Mouse (Mus musculus): Measurements from ENCODE around the gene Itpr3. TPM values are rescaled to one million over a fixed set of nuclear protein-coding genes. Genes with fewer than 3 reads are reported as not detected.

Gene Itpr3
- polyA plus RNA-seq, 1 experiment from 2014 or later = 6.1 TPM

- Histone ChIP-seq H3K9me3 (ENCODE audit: control insufficient read depth, low read length) (no peaks in the 10 kb centered on the region), H3K27ac (ENCODE audit: low read length) (no peak overlapping the region), H3K27me3 (ENCODE audit: control insufficient read depth, insufficient read depth, low read depth, low read length) (no peaks in the 10 kb centered on the region), H3K4me2 (ENCODE audit: low read depth, low read length) (no peak overlapping the region), H3K4me1 (replicated peaks; ENCODE audit: control insufficient read depth, insufficient read depth, low read length) (peaks cover 11% of the 10 kb centered on the region), H3K36me3 (ENCODE audit: control insufficient read depth, insufficient read depth, low read length) (no peaks in the 10 kb centered on the region), H3K4me3 (ENCODE audit: low read length) (no peak overlapping the region), H3K9ac (ENCODE audit: low read length) (no peak overlapping the region)
- ATAC-seq (ENCODE audit: low read depth) = no peak
- WGBS = 84% methylated on average over 6 of the region's 6 CpGs
These were observed 11.9 kb upstream of the Itpr3 start for GRCm38 (mm10) chr17:27045164-27045563.

GRCm38 (mm10) chr17:27047762-27048444, 9.2 kb upstream of the Itpr3 start:
- no peak overlapping the region for H3K4me2 ChIP-seq (ENCODE audit: low read depth, low read length)
- H3K9me3 ChIP-seq (ENCODE audit: control insufficient read depth, low read length) = no peaks in the 10 kb centered on the region
- peak overlapping the region; percentile 52 for H3K9ac ChIP-seq (ENCODE audit: low read length)
- no peaks in the 10 kb centered on the region for H3K27me3 ChIP-seq (ENCODE audit: control insufficient read depth, insufficient read depth, low read depth, low read length)
- peaks cover 11% of the 10 kb centered on the region; the same call in 1 of the 2 replicates for H3K4me1 ChIP-seq (replicated peaks; ENCODE audit: control insufficient read depth, insufficient read depth, low read length)
- no peak for ATAC-seq (ENCODE audit: low read depth)
- no peaks in the 10 kb centered on the region for H3K36me3 ChIP-seq (ENCODE audit: control insufficient read depth, insufficient read depth, low read length)
- no peak overlapping the region for H3K4me3 ChIP-seq (ENCODE audit: low read length)
- H3K27ac ChIP-seq (ENCODE audit: low read length) = peak overlapping the region; percentile 61
- WGBS = 72% methylated on average over 14 of the region's 14 CpGs

- H3K4me1 ChIP-seq (replicated peaks; ENCODE audit: control insufficient read depth, insufficient read depth, low read length) = peaks cover 11% of the 10 kb centered on the region; the same call in 1 of the 2 replicates
- H3K9me3 ChIP-seq (ENCODE audit: control insufficient read depth, low read length) = no peaks in the 10 kb centered on the region
- 40% methylated on average over 14 of the region's 14 CpGs for WGBS
- no peaks in the 10 kb centered on the region for H3K36me3 ChIP-seq (ENCODE audit: control insufficient read depth, insufficient read depth, low read length)
- H3K27me3 ChIP-seq (ENCODE audit: control insufficient read depth, insufficient read depth, low read depth, low read length) = no peaks in the 10 kb centered on the region
- peak overlapping the region; percentile 61 for H3K27ac ChIP-seq (ENCODE audit: low read length)
- H3K9ac ChIP-seq (ENCODE audit: low read length) = peak overlapping the region; percentile 52
- no peak overlapping the region for H3K4me2 ChIP-seq (ENCODE audit: low read depth, low read length)
- ATAC-seq (ENCODE audit: low read depth) = peak; percentile 26; the same call in 1 of the 2 replicates
- no peak overlapping the region for H3K4me3 ChIP-seq (ENCODE audit: low read length)
These were observed 8.5 kb upstream of the Itpr3 start for GRCm38 (mm10) chr17:27048445-27049239.

- no peak for ATAC-seq (ENCODE audit: low read depth)
- Histone ChIP-seq H3K4me1 (replicated peaks; ENCODE audit: control insufficient read depth, insufficient read depth, low read length) (peaks cover 13% of the 10 kb centered on the region; the same call in 1 of the 2 replicates), H3K4me2 (ENCODE audit: low read depth, low read length) (no peak overlapping the region), H3K27me3 (ENCODE audit: control insufficient read depth, insufficient read depth, low read depth, low read length) (no peaks in the 10 kb centered on the region), H3K36me3 (ENCODE audit: control insufficient read depth, insufficient read depth, low read length) (no peaks in the 10 kb centered on the region), H3K9ac (ENCODE audit: low read length) (no peak overlapping the region), H3K4me3 (ENCODE audit: low read length) (no peak overlapping the region), H3K9me3 (ENCODE audit: control insufficient read depth, low read length) (no peaks in the 10 kb centered on the region), H3K27ac (ENCODE audit: low read length) (no peak overlapping the region)
- WGBS = 60% methylated on average over 5 of the region's 5 CpGs
These were observed 6.3 kb upstream of the Itpr3 start for GRCm38 (mm10) chr17:27050853-27051252.

GRCm38 (mm10) chr17:27051514-27051913, 5.6 kb upstream of the Itpr3 start:
- peak; percentile 24; the same call in 1 of the 2 replicates for ATAC-seq (ENCODE audit: low read depth)
- H3K9me3 ChIP-seq (ENCODE audit: control insufficient read depth, low read length) = no peaks in the 10 kb centered on the region
- no peaks in the 10 kb centered on the region for H3K36me3 ChIP-seq (ENCODE audit: control insufficient read depth, insufficient read depth, low read length)
- 23% methylated on average over 11 of the region's 11 CpGs for WGBS
- H3K9ac ChIP-seq (ENCODE audit: low read length) = no peak overlapping the region
- H3K27ac ChIP-seq (ENCODE audit: low read length) = no peak overlapping the region
- H3K4me3 ChIP-seq (ENCODE audit: low read length) = no peak overlapping the region
- no peaks in the 10 kb centered on the region for H3K27me3 ChIP-seq (ENCODE audit: control insufficient read depth, insufficient read depth, low read depth, low read length)
- peaks cover 14% of the 10 kb centered on the region; the same call in 1 of the 2 replicates for H3K4me1 ChIP-seq (replicated peaks; ENCODE audit: control insufficient read depth, insufficient read depth, low read length)
- peak overlapping the region; percentile 45 for H3K4me2 ChIP-seq (ENCODE audit: low read depth, low read length)

GRCm38 (mm10) chr17:27056170-27056569, 934 bp upstream of the Itpr3 start:
- peak; percentile 82 for ATAC-seq (ENCODE audit: low read depth)
- Histone ChIP-seq H3K36me3 (ENCODE audit: control insufficient read depth, insufficient read depth, low read length) (no peaks in the 10 kb centered on the region), H3K9ac (ENCODE audit: low read length) (peak overlapping the region; percentile 84), H3K4me1 (replicated peaks; ENCODE audit: control insufficient read depth, insufficient read depth, low read length) (peaks cover 32% of the 10 kb centered on the region), H3K4me3 (ENCODE audit: low read length) (peak overlapping the region; percentile 81), H3K27ac (ENCODE audit: low read length) (peak overlapping the region; percentile 98), H3K9me3 (ENCODE audit: control insufficient read depth, low read length) (no peaks in the 10 kb centered on the region), H3K27me3 (ENCODE audit: control insufficient read depth, insufficient read depth, low read depth, low read length) (peaks cover 3% of the 10 kb centered on the region; the same call in 1 of the 2 replicates), H3K4me2 (ENCODE audit: low read depth, low read length) (peak overlapping the region; percentile 99)
- under 1% methylated on average over 13 of the region's 13 CpGs for WGBS

- peak overlapping the region; percentile 81 for H3K4me3 ChIP-seq (ENCODE audit: low read length)
- H3K4me1 ChIP-seq (replicated peaks; ENCODE audit: control insufficient read depth, insufficient read depth, low read length) = peaks cover 28% of the 10 kb centered on the region
- peak overlapping the region; percentile 99 for H3K4me2 ChIP-seq (ENCODE audit: low read depth, low read length)
- 2% methylated on average over 24 of the region's 24 CpGs for WGBS
- peaks cover 3% of the 10 kb centered on the region; the same call in 1 of the 2 replicates for H3K27me3 ChIP-seq (ENCODE audit: control insufficient read depth, insufficient read depth, low read depth, low read length)
- ATAC-seq (ENCODE audit: low read depth) = peak; percentile 8; the same call in 1 of the 2 replicates
- 0 out of 2 replicates have a peak, but pooled peaks cover 3% of the 10 kb centered on the region for H3K9me3 ChIP-seq (ENCODE audit: control insufficient read depth, low read length)
- peak overlapping the region; percentile 84 for H3K9ac ChIP-seq (ENCODE audit: low read length)
- H3K27ac ChIP-seq (ENCODE audit: low read length) = peak overlapping the region; percentile 98
- H3K36me3 ChIP-seq (ENCODE audit: control insufficient read depth, insufficient read depth, low read length) = no peaks in the 10 kb centered on the region
These were observed 482 bp downstream of the Itpr3 start for GRCm38 (mm10) chr17:27057517-27058055.

GRCm38 (mm10) chr17:27060698-27061097, 3.6 kb downstream of the Itpr3 start:
- H3K4me2 ChIP-seq (ENCODE audit: low read depth, low read length) = no peak overlapping the region
- peaks cover 3% of the 10 kb centered on the region; the same call in 1 of the 2 replicates for H3K27me3 ChIP-seq (ENCODE audit: control insufficient read depth, insufficient read depth, low read depth, low read length)
- no peak overlapping the region for H3K4me3 ChIP-seq (ENCODE audit: low read length)
- no peak overlapping the region for H3K9ac ChIP-seq (ENCODE audit: low read length)
- H3K9me3 ChIP-seq (ENCODE audit: control insufficient read depth, low read length) = 0 out of 2 replicates have a peak, but pooled peaks cover 3% of the 10 kb centered on the region
- no peak overlapping the region for H3K27ac ChIP-seq (ENCODE audit: low read length)
- H3K4me1 ChIP-seq (replicated peaks; ENCODE audit: control insufficient read depth, insufficient read depth, low read length) = peaks cover 36% of the 10 kb centered on the region
- no peaks in the 10 kb centered on the region for H3K36me3 ChIP-seq (ENCODE audit: control insufficient read depth, insufficient read depth, low read length)
- no peak for ATAC-seq (ENCODE audit: low read depth)
- WGBS = 48% methylated on average over 8 of the region's 8 CpGs

- WGBS = 90% methylated on average over 3 of the region's 3 CpGs
- no peak overlapping the region for H3K27ac ChIP-seq (ENCODE audit: low read length)
These were observed 4.6 kb downstream of the Itpr3 start for GRCm38 (mm10) chr17:27061727-27062126.

More at GRCm38 (mm10) chr17:27061727-27062126, 4.6 kb downstream of the Itpr3 start:
- H3K9ac ChIP-seq (ENCODE audit: low read length) = no peak overlapping the region
- no peak overlapping the region for H3K4me3 ChIP-seq (ENCODE audit: low read length)
- peaks cover 33% of the 10 kb centered on the region for H3K4me1 ChIP-seq (replicated peaks; ENCODE audit: control insufficient read depth, insufficient read depth, low read length)
- peaks cover 3% of the 10 kb centered on the region; the same call in 1 of the 2 replicates for H3K27me3 ChIP-seq (ENCODE audit: control insufficient read depth, insufficient read depth, low read depth, low read length)
- 0 out of 2 replicates have a peak, but pooled peaks cover 3% of the 10 kb centered on the region for H3K9me3 ChIP-seq (ENCODE audit: control insufficient read depth, low read length)
- H3K4me2 ChIP-seq (ENCODE audit: low read depth, low read length) = no peak overlapping the region
- no peak for ATAC-seq (ENCODE audit: low read depth)
- H3K36me3 ChIP-seq (ENCODE audit: control insufficient read depth, insufficient read depth, low read length) = no peaks in the 10 kb centered on the region
